ENCODE assay signal across 13 mouse cellular contexts in the genomic region with DNA sequence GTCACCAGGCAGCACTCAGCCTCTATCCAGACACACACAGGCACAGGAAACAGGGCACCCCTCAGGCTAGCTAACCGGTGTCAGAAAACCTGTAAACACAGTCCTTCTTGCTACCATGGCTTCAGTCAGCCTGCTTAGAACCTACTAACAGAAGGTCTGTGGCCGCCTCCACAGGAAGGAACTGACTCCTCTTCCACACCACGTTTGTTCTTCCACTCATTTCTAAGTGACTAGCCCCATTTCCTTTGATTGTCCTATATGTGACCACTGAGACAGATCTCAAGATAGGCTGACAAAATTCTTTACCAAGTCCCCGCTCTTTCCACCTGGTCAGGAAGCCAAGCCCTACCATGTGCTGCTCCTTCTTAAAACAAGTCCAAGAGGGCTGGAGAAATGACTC. TPM values are rescaled to one million over a fixed set of nuclear protein-coding genes. Genes with fewer than 3 reads are reported as not detected.
DNase-seq lines count a peak whose midpoint lies in the region; ATAC-seq and TF ChIP-seq lines count a peak whose summit lies in the region.
"Had no signal": no experiment of that assay in that cellular context is flagged by ENCODE, and none has a peak within 500 bp of the region (broad histone marks: within the 10 kb centered on the region; RNA-seq: fewer than 3 reads in every experiment).

No protein-coding gene starts in this region.

- H3K36me3 ChIP-seq in heart, embryonic 15.5 days = no peaks in the 10 kb centered on the region
- H3K36me3 ChIP-seq in heart, adult 2 months (ENCODE audit: control insufficient read depth, insufficient read depth, low read length) = peaks cover 4% of the 10 kb centered on the region
- H3K36me3 ChIP-seq in thymus, adult 2 months (ENCODE audit: control insufficient read depth, insufficient read depth, low read length) = no peaks in the 10 kb centered on the region
- no peaks in the 10 kb centered on the region for H3K36me3 ChIP-seq in stomach, embryonic 16.5 days (ENCODE audit: control insufficient read depth, insufficient read depth, low read length)

- WGBS in heart, embryonic 15.5 days = 62% methylated on average over 4 of the region's 4 CpGs
- 47% methylated on average over 4 of the region's 4 CpGs for WGBS in heart, adult 2 months
- WGBS in thymus, adult 2 months = 18% methylated on average over 4 of the region's 4 CpGs
- 70% methylated on average over 4 of the region's 4 CpGs for WGBS in stomach, embryonic 16.5 days

- H3K4me3 ChIP-seq in heart, embryonic 15.5 days = no peak overlapping the region
- no peak overlapping the region for H3K4me3 ChIP-seq in heart, adult 2 months
- H3K4me3 ChIP-seq in thymus, adult 2 months (ENCODE audit: control insufficient read depth, insufficient read depth, low read length) = no peak overlapping the region
- H3K4me3 ChIP-seq in stomach, embryonic 16.5 days (replicated peaks; ENCODE audit: low read length) = no peak overlapping the region
- H3K4me3 ChIP-seq: embryonic facial prominence, embryonic 15.5 days; midbrain, embryonic 10.5 days; neural tube, embryonic 13.5 days had no signal

- peaks cover 94% of the 10 kb centered on the region for H3K4me1 ChIP-seq in heart, embryonic 15.5 days (replicated peaks)
- peaks cover 28% of the 10 kb centered on the region for H3K4me1 ChIP-seq in heart, adult 2 months (ENCODE audit: control insufficient read depth, insufficient read depth, low read length)
- H3K4me1 ChIP-seq in thymus, adult 2 months (replicated peaks; ENCODE audit: control insufficient read depth, insufficient read depth, low read length) = peaks cover 51% of the 10 kb centered on the region
- peaks cover 78% of the 10 kb centered on the region for H3K4me1 ChIP-seq in stomach, embryonic 16.5 days (ENCODE audit: control insufficient read depth, insufficient read depth, low read length)

- H3K27ac ChIP-seq in heart, embryonic 15.5 days = peak overlapping the region; percentile 72
- no peak overlapping the region for H3K27ac ChIP-seq in heart, adult 2 months
- peak overlapping the region; percentile 33; the same call in 1 of the 2 replicates for H3K27ac ChIP-seq in thymus, adult 2 months (ENCODE audit: control insufficient read depth, insufficient read depth, low read length)
- 0 out of 2 replicates have a peak overlapping the region, but pooled peaks have one; percentile 1 for H3K27ac ChIP-seq in stomach, embryonic 16.5 days (ENCODE audit: low read length)
- H3K27ac ChIP-seq: midbrain, embryonic 10.5 days; neural tube, embryonic 13.5 days had no signal

- intact Hi-C loops in heart, adult 2 months (cut with DNase I) = no loop called here

- no peaks in the 10 kb centered on the region for H3K9me3 ChIP-seq in heart, embryonic 15.5 days (replicated peaks)
- H3K9me3 ChIP-seq in stomach, embryonic 16.5 days (replicated peaks; ENCODE audit: control insufficient read depth, low read length) = no peaks in the 10 kb centered on the region
- H3K9me3 ChIP-seq: embryonic facial prominence, embryonic 15.5 days; midbrain, embryonic 10.5 days; neural tube, embryonic 13.5 days had no signal

- no peaks in the 10 kb centered on the region for H3K27me3 ChIP-seq in heart, embryonic 15.5 days
- H3K27me3 ChIP-seq in heart, adult 2 months (ENCODE audit: control insufficient read depth, insufficient read depth, low read length) = no peaks in the 10 kb centered on the region
- H3K27me3 ChIP-seq in thymus, adult 2 months (ENCODE audit: control insufficient read depth, insufficient read depth, low read length) = no peaks in the 10 kb centered on the region
- H3K27me3 ChIP-seq in stomach, embryonic 16.5 days (ENCODE audit: control insufficient read depth, insufficient read depth, low read length) = no peaks in the 10 kb centered on the region
- H3K27me3 ChIP-seq: embryonic facial prominence, embryonic 15.5 days; neural tube, embryonic 13.5 days had no signal

- H3K9ac ChIP-seq in heart, embryonic 15.5 days = peak overlapping the region; percentile 9; the same call in 1 of the 2 replicates
- H3K9ac ChIP-seq in heart, adult 2 months (ENCODE audit: low read depth, low read length) = no peak overlapping the region
- no peak overlapping the region for H3K9ac ChIP-seq in stomach, embryonic 16.5 days (ENCODE audit: low read length)
- H3K9ac ChIP-seq: embryonic facial prominence, embryonic 15.5 days; forebrain, postnatal 0 days; neural tube, embryonic 13.5 days had no signal

- no peak for TF ChIP-seq EP300 in heart, adult 2 months (IDR thresholded peaks at IDR 0.05; ENCODE audit: insufficient read depth, low read depth, low read length)

- no peak for TF ChIP-seq CTCF in heart, adult 2 months (IDR thresholded peaks at IDR 0.05)
- TF ChIP-seq CTCF in thymus, adult 2 months (IDR thresholded peaks at IDR 0.05; ENCODE audit: borderline replicate concordance, control insufficient read depth, extremely low read depth, insufficient read depth, low read length, poor library complexity) = no peak

- ATAC-seq in heart, embryonic 15.5 days (replicated peaks; ENCODE audit: insufficient number of reproducible peaks, insufficient read depth, low FRiP score, low read depth) = no peak
- peak; percentile 57 for ATAC-seq in inflammation-experienced regulatory T-cells, adult 6 months
- no peak for ATAC-seq in stomach, embryonic 16.5 days (ENCODE audit: insufficient read depth, low FRiP score)
- ATAC-seq: forebrain, postnatal 0 days had no signal

- no peak for TF ChIP-seq POLR2A in heart, adult 2 months (IDR thresholded peaks at IDR 0.05; ENCODE audit: insufficient read depth, low read depth, low read length)
- TF ChIP-seq POLR2A in thymus, adult 2 months (IDR thresholded peaks at IDR 0.05; ENCODE audit: control insufficient read depth, extremely low read depth, insufficient read depth, low read length, poor library complexity) = no peak

- no peak for DNase-seq in heart, adult 2 months
- no peak for DNase-seq in thymus, adult 2 months
- no peak for DNase-seq in thymus, postnatal 10 days (ENCODE audit: low spot score in 2 of 2)
- DNase-seq in kidney, adult 11 months = no peak
- DNase-seq: cerebellum, adult 9-10 months; forebrain, postnatal 0 days; kidney, adult 2 months had no signal

- H3K4me2 ChIP-seq in heart, embryonic 15.5 days = no peak overlapping the region
- no peak overlapping the region for H3K4me2 ChIP-seq in stomach, embryonic 16.5 days (ENCODE audit: low read depth, low read length)
- H3K4me2 ChIP-seq: embryonic facial prominence, embryonic 15.5 days; neural tube, embryonic 13.5 days had no signal

- H3K79me2 ChIP-seq in heart, adult 2 months (replicated peaks; ENCODE audit: control insufficient read depth, insufficient read depth, low read length) = peaks cover 5% of the 10 kb centered on the region; the same call in 1 of the 2 replicates

RNA-seq across cellular contexts. Expression of gene Tet3, which starts 10.0 kb away (rescaled TPM):
- polyA plus RNA-seq in heart, embryonic 15.5 days (2015; fragmentation: Nextera tagmentation; extraction: Ambion mirVana) = 26.2 and 37.5 TPM in 2 replicates
- total RNA-seq in heart, adult 2 months (2021) = 10 to 100 TPM; 13.7 to 23.6 TPM
- polyA plus RNA-seq in heart, adult 2 months (2012; rRNA removed) = 6.2 and 7.6 TPM in 2 replicates
- 32.6 and 43.3 TPM in 2 replicates for polyA plus RNA-seq in thymus, adult 2 months (2012; rRNA removed)
- polyA plus RNA-seq in inflammation-experienced regulatory T-cells, adult 6 months (2017; shearing (Covaris generic)) = 10 to 100 TPM; 13.2 to 19.4 (median 18.7) TPM
- polyA plus RNA-seq in stomach, embryonic 16.5 days (2015; fragmentation: Nextera tagmentation; extraction: Ambion mirVana) = 34.5 and 44.2 TPM in 2 replicates

RNA-seq across cellular contexts. Expression of gene Dguok, which starts 57.9 kb away (rescaled TPM):
- polyA plus RNA-seq in heart, embryonic 15.5 days (2015; fragmentation: Nextera tagmentation; extraction: Ambion mirVana) = 48.2 and 61.0 TPM in 2 replicates
- total RNA-seq in heart, adult 2 months (2021) = 10 to 100 TPM; 32.4 to 33.7 TPM
- 48.1 and 67.3 TPM in 2 replicates for polyA plus RNA-seq in heart, adult 2 months (2012; rRNA removed)
- 52.1 and 65.4 TPM in 2 replicates for polyA plus RNA-seq in thymus, adult 2 months (2012; rRNA removed)
- 100 to 1,000 TPM in 1 of 3 experiments, 10 to 100 TPM in 2; 60.1 to 100 (median 87.6) TPM for polyA plus RNA-seq in inflammation-experienced regulatory T-cells, adult 6 months (2017; shearing (Covaris generic))
- 69.5 and 79.1 TPM in 2 replicates for polyA plus RNA-seq in stomach, embryonic 16.5 days (2015; fragmentation: Nextera tagmentation; extraction: Ambion mirVana)
